Mouse (Mus musculus) liver, embryonic 16.5 days (tissue): ENCODE results near the gene Rhobtb3. TPM values are rescaled to one million over a fixed set of nuclear protein-coding genes. Genes with fewer than 3 reads are reported as not detected.
A peak's percentile ranks its signal among the peaks of the same experiment; 100 is the strongest.
"Not testable (repeated sequence)": the region's sequence is repeated elsewhere in the genome, so short reads cannot be mapped to it uniquely, and the experiment has no call there.

ENCODE experiments used
- ATAC-seq: fragments of 200-750 bp; cut with Nextera tagmentation; 2 replicates; pipeline ENCODE4 v1.8.0; 2017; ENCODE audit warnings: low read depth, mild to moderate bottlenecking, moderate number of reproducible peaks, moderate library complexity
- H3K27ac ChIP-seq: fragments of 300-500 bp; sonication (generic); 2 replicates; pipeline ENCODE4 v1.5.1; 2014; ENCODE audit warnings: mild to moderate bottlenecking, low read length
- H3K27me3 ChIP-seq: fragments of 300-500 bp; sonication (generic); 2 replicates; pipeline ENCODE4 v1.6.1; 2014; ENCODE audit warnings: low read depth, low read length, mixed read lengths; ENCODE audit not compliant: control insufficient read depth, insufficient read depth
- H3K36me3 ChIP-seq: fragments of 300-500 bp; sonication (generic); 2 replicates; pipeline ENCODE4 v1.6.1; 2014; ENCODE audit warnings: mild to moderate bottlenecking; ENCODE audit not compliant: control insufficient read depth, insufficient read depth
- H3K4me1 ChIP-seq: fragments of 300-500 bp; sonication (generic); 2 replicates; pipeline ENCODE4 v1.6.1; 2014; ENCODE audit warnings: low read depth, low read length, mixed read lengths; ENCODE audit not compliant: control insufficient read depth
- H3K4me2 ChIP-seq: fragments of 300-500 bp; sonication (generic); 2 replicates; pipeline ENCODE4 v1.6.1; 2014; ENCODE audit warnings: low read depth, low read length, mixed read lengths
- H3K4me3 ChIP-seq: fragments of 300-500 bp; sonication (generic); 2 replicates; pipeline ENCODE4 v1.5.1; 2014; ENCODE audit warnings: low read depth, mild to moderate bottlenecking, low read length
- H3K9ac ChIP-seq: fragments of 300-500 bp; sonication (generic); 2 replicates; pipeline ENCODE4 v1.6.1; 2014; ENCODE audit warnings: low read depth, low read length
- H3K9me3 ChIP-seq: fragments of 300-500 bp; sonication (generic); replicated peaks from 2 replicates; pipeline ENCODE4 v1.6.1; 2016; ENCODE audit warnings: low read length; ENCODE audit not compliant: control insufficient read depth
- WGBS: fragments of 180-500 bp; shearing (Covaris S2); extraction: QIAGEN DNeasy Blood & Tissue Kit; methylation state at CpG from one replicate; pipeline ENCODE4 v1.1.7; 2014; ENCODE audit not compliant: insufficient replicate concordance; 5-methylcytosine and 5-hydroxymethylcytosine counted together
- polyA plus RNA-seq: library from polyadenylated mRNA; unstranded; fragments of >200 nt; fragmentation: Nextera tagmentation; extraction: Ambion mirVana; gene quantifications from 2 replicates; pipeline ENCODE4 v1.2.1, GENCODE M21; 2015

Gene Rhobtb3
- polyA plus RNA-seq, 1 experiment from 2014 or later, result 4.0 TPM

GRCm38 (mm10) chr13:75833499-75833898, 110.2 kb downstream of the Rhobtb3 start:
- Histone ChIP-seq H3K4me1 (no peaks in the 10 kb centered on the region), H3K36me3 (no peaks in the 10 kb centered on the region), H3K27me3 (no peaks in the 10 kb centered on the region), H3K4me3 (no peak overlapping the region), H3K9me3 (no peaks in the 10 kb centered on the region), H3K9ac (no peak overlapping the region), H3K27ac (no peak overlapping the region), H3K4me2 (no peak overlapping the region)
- no peak for ATAC-seq

- H3K36me3 ChIP-seq, result no peaks in the 10 kb centered on the region
- H3K4me2 ChIP-seq, result no peak overlapping the region
- no peak overlapping the region for H3K4me3 ChIP-seq
- H3K9me3 ChIP-seq, result no peaks in the 10 kb centered on the region
- no peak overlapping the region for H3K27ac ChIP-seq
- no peaks in the 10 kb centered on the region for H3K4me1 ChIP-seq
- no peaks in the 10 kb centered on the region for H3K27me3 ChIP-seq
- no peak overlapping the region for H3K9ac ChIP-seq
- no peak for ATAC-seq
Measured at GRCm38 (mm10) chr13:75832697-75833096, 111.0 kb downstream of the Rhobtb3 start.

GRCm38 (mm10) chr13:75831710-75832109, 112.0 kb downstream of the Rhobtb3 start:
- Histone ChIP-seq H3K27ac (no peak overlapping the region), H3K36me3 (no peaks in the 10 kb centered on the region), H3K4me2 (no peak overlapping the region), H3K27me3 (no peaks in the 10 kb centered on the region), H3K9me3 (no peaks in the 10 kb centered on the region), H3K4me1 (no peaks in the 10 kb centered on the region), H3K9ac (no peak overlapping the region), H3K4me3 (no peak overlapping the region)
- WGBS, result 53% methylated on average over 6 of the region's 6 CpGs
- ATAC-seq, result no peak

GRCm38 (mm10) chr13:75830708-75831107, 113.0 kb downstream of the Rhobtb3 start:
- no peaks in the 10 kb centered on the region for H3K4me1 ChIP-seq
- H3K4me2 ChIP-seq, result no peak overlapping the region
- no peaks in the 10 kb centered on the region for H3K27me3 ChIP-seq
- no peak overlapping the region for H3K4me3 ChIP-seq
- H3K27ac ChIP-seq, result no peak overlapping the region
- no peak overlapping the region for H3K9ac ChIP-seq
- no peak for ATAC-seq
- no peaks in the 10 kb centered on the region for H3K9me3 ChIP-seq
- H3K36me3 ChIP-seq, result no peaks in the 10 kb centered on the region
- 62% methylated on average over 1 of the region's 1 CpGs for WGBS

GRCm38 (mm10) chr13:75825388-75825787, 118.3 kb downstream of the Rhobtb3 start:
- no peaks in the 10 kb centered on the region for H3K27me3 ChIP-seq
- no peaks in the 10 kb centered on the region for H3K9me3 ChIP-seq
- no peak overlapping the region for H3K9ac ChIP-seq
- no peaks in the 10 kb centered on the region for H3K4me1 ChIP-seq
- H3K4me3 ChIP-seq, result no peak overlapping the region
- no peaks in the 10 kb centered on the region for H3K36me3 ChIP-seq
- ATAC-seq, result no peak; the same call in 1 of the 2 replicates
- H3K4me2 ChIP-seq, result no peak overlapping the region
- H3K27ac ChIP-seq, result 0 out of 2 replicates have a peak overlapping the region, but pooled peaks have one; percentile 11
- WGBS, result 61% methylated on average over 1 of the region's 1 CpGs

GRCm38 (mm10) chr13:75824611-75825319, 119.0 kb downstream of the Rhobtb3 start:
- Histone ChIP-seq H3K27me3 (no peaks in the 10 kb centered on the region), H3K36me3 (no peaks in the 10 kb centered on the region), H3K27ac (peak overlapping the region; percentile 11; the same call in 1 of the 2 replicates), H3K9ac (no peak overlapping the region), H3K9me3 (no peaks in the 10 kb centered on the region), H3K4me3 (no peak overlapping the region), H3K4me2 (no peak overlapping the region), H3K4me1 (no peaks in the 10 kb centered on the region)
- peak; percentile 48; the same call in 1 of the 2 replicates for ATAC-seq
- WGBS, result 43% methylated on average over 5 of the region's 5 CpGs

- H3K27ac ChIP-seq, result no peak overlapping the region
- no peak overlapping the region for H3K4me3 ChIP-seq
- H3K4me1 ChIP-seq, result no peaks in the 10 kb centered on the region
- ATAC-seq, result no peak
- H3K9me3 ChIP-seq, result no peaks in the 10 kb centered on the region
- H3K9ac ChIP-seq, result no peak overlapping the region
- WGBS, result 61% methylated on average over 8 of the region's 9 CpGs
- no peak overlapping the region for H3K4me2 ChIP-seq
- no peaks in the 10 kb centered on the region for H3K36me3 ChIP-seq
- no peaks in the 10 kb centered on the region for H3K27me3 ChIP-seq
Measured at GRCm38 (mm10) chr13:75823201-75823600, 120.5 kb downstream of the Rhobtb3 start.

GRCm38 (mm10) chr13:75822366-75822765, 121.4 kb downstream of the Rhobtb3 start:
- not testable (repeated sequence) for H3K36me3 ChIP-seq, H3K4me2 ChIP-seq, H3K4me3 ChIP-seq, ATAC-seq, H3K9me3 ChIP-seq, H3K9ac ChIP-seq, H3K27ac ChIP-seq, H3K27me3 ChIP-seq, H3K4me1 ChIP-seq
- WGBS, result 83% methylated on average over 4 of the region's 4 CpGs

GRCm38 (mm10) chr13:75819898-75820297, 123.8 kb downstream of the Rhobtb3 start:
- Histone ChIP-seq H3K27ac (no peak overlapping the region), H3K4me2 (no peak overlapping the region), H3K36me3 (no peaks in the 10 kb centered on the region), H3K4me3 (no peak overlapping the region), H3K9ac (no peak overlapping the region), H3K9me3 (no peaks in the 10 kb centered on the region), H3K4me1 (no peaks in the 10 kb centered on the region), H3K27me3 (no peaks in the 10 kb centered on the region)
- no peak for ATAC-seq
